Mouse (Mus musculus) CH12.LX (cell line): ENCODE measurements around the gene Camta1. TPM values are rescaled to one million over a fixed set of nuclear protein-coding genes. Genes with fewer than 3 reads are reported as not detected.

Experiments
- DNase-seq: peaks from one replicate; pipeline ENCODE4 v3.0.0-alpha.2; 2013; ENCODE audit errors: extremely low read depth
- H3K27ac ChIP-seq: 2 replicates; pipeline ENCODE4 v1.5.1; 2012; ENCODE audit warnings: low read depth, mild to moderate bottlenecking, control low read depth, moderate library complexity; ENCODE audit not compliant: insufficient read depth
- H3K27me3 ChIP-seq: replicated peaks from 2 replicates; pipeline ENCODE3; 2012; ENCODE audit warnings: inconsistent platforms
- H3K36me3 ChIP-seq, 2 experiments: replicated peaks in 1 of 2; 2 replicates each; pipeline versions ENCODE3 to v1.6.1; 2012; ENCODE audit warnings: inconsistent platforms in 1 of 2, low read length in 1 of 2, mild to moderate bottlenecking in 1 of 2, mixed read lengths in 1 of 2, moderate library complexity in 1 of 2; ENCODE audit not compliant: control insufficient read depth in 1 of 2, insufficient read depth in 1 of 2
- H3K4me1 ChIP-seq, 2 experiments: 2 replicates each; pipeline ENCODE4 v1.6.1; 2012; ENCODE audit warnings: inconsistent platforms in 1 of 2, moderate library complexity in 1 of 2; ENCODE audit not compliant: insufficient read depth in 2 of 2, control insufficient read depth in 1 of 2
- H3K4me2 ChIP-seq: 2 replicates; pipeline ENCODE4 v1.6.1; 2012; ENCODE audit warnings: low read depth, mild to moderate bottlenecking, control low read depth; ENCODE audit not compliant: poor library complexity, insufficient read depth, severe bottlenecking
- H3K4me3 ChIP-seq, 3 experiments: fragments of 150-350 bp in 1 of 3; sonication (generic) in 1 of 3; replicated peaks in 1 of 3; 2 replicates each; pipeline versions ENCODE3 to v1.5.1; 2011 to 2012; ENCODE audit warnings: low read depth in 2 of 3, low read length in 2 of 3, mild to moderate bottlenecking in 2 of 3, moderate library complexity in 2 of 3, control low read depth in 1 of 3, improper control_type of control experiment in 1 of 3, inconsistent platforms in 1 of 3, mixed read lengths in 1 of 3; ENCODE audit not compliant: poor library complexity in 1 of 3
- H3K79me2 ChIP-seq: replicated peaks from 2 replicates; pipeline ENCODE4 v1.6.1; 2012; ENCODE audit warnings: mild to moderate bottlenecking, moderate library complexity; ENCODE audit not compliant: control insufficient read depth, poor library complexity, insufficient read depth, severe bottlenecking; ENCODE audit errors: extremely low read depth
- H3K9ac ChIP-seq: 2 replicates; pipeline ENCODE4 v1.6.1; 2012; ENCODE audit warnings: low read depth, mild to moderate bottlenecking, control low read depth, moderate library complexity; ENCODE audit not compliant: insufficient read depth
- H3K9me3 ChIP-seq: replicated peaks from 2 replicates; pipeline ENCODE3; 2012; ENCODE audit warnings: low read length, inconsistent platforms, mixed read lengths
- BHLHE40 ChIP-seq: IDR thresholded peaks from 2 replicates; pipeline ENCODE4 v1.6.1; 2011; ENCODE audit warnings: mild to moderate bottlenecking, low read depth, low read length, improper control_type of control experiment
- CHD1 ChIP-seq: IDR thresholded peaks from 2 replicates; pipeline ENCODE4 v1.6.1; 2012; ENCODE audit warnings: low read depth, low read length, improper control_type of control experiment, inconsistent platforms
- CTCF ChIP-seq, 2 experiments: IDR thresholded peaks in 1 of 2; conservative IDR thresholded peaks in 1 of 2; 2 replicates each; pipeline ENCODE4 v1.5.1; 2011 to 2012; ENCODE audit warnings: low read depth in 2 of 2, low read length in 2 of 2, improper control_type of control experiment in 1 of 2, inconsistent platforms in 1 of 2, mild to moderate bottlenecking in 1 of 2, moderate library complexity in 1 of 2
- E2F4 ChIP-seq: IDR thresholded peaks from 2 replicates; pipeline ENCODE4 v1.6.1; 2011; ENCODE audit warnings: low read depth, low read length, improper control_type of control experiment; ENCODE audit not compliant: insufficient replicate concordance
- ETS1 ChIP-seq: conservative IDR thresholded peaks from 2 replicates; pipeline ENCODE4 v1.6.1; 2012; ENCODE audit warnings: low read depth, mild to moderate bottlenecking, inconsistent platforms, low read length, improper control_type of control experiment, moderate library complexity
- HCFC1 ChIP-seq: IDR thresholded peaks from 2 replicates; pipeline ENCODE4 v1.6.1; 2012; ENCODE audit warnings: low read depth, mild to moderate bottlenecking, inconsistent platforms, low read length, improper control_type of control experiment
- JUN ChIP-seq: IDR thresholded peaks from 2 replicates; pipeline ENCODE4 v1.6.1; 2011; ENCODE audit warnings: low read depth, mild to moderate bottlenecking, low read length, improper control_type of control experiment, moderate library complexity; ENCODE audit not compliant: insufficient read depth
- MAFK ChIP-seq: IDR thresholded peaks from 2 replicates; pipeline ENCODE4 v1.6.1; 2011; ENCODE audit warnings: low read length, improper control_type of control experiment; ENCODE audit not compliant: insufficient replicate concordance
- MAX ChIP-seq: IDR thresholded peaks from 2 replicates; pipeline ENCODE4 v1.6.1; 2011; ENCODE audit warnings: low read length, improper control_type of control experiment
- MAZ ChIP-seq: IDR thresholded peaks from 2 replicates; pipeline ENCODE4 v1.6.1; 2012; ENCODE audit warnings: low read depth, mild to moderate bottlenecking, inconsistent platforms, low read length, improper control_type of control experiment, moderate library complexity
- MEF2A ChIP-seq: IDR thresholded peaks from 2 replicates; pipeline ENCODE4 v1.6.1; 2014; ENCODE audit warnings: low read depth, mild to moderate bottlenecking, inconsistent platforms, low read length, improper control_type of control experiment, borderline replicate concordance
- MXI1 ChIP-seq: IDR thresholded peaks from 2 replicates; pipeline ENCODE4 v1.6.1; 2011; ENCODE audit warnings: mild to moderate bottlenecking, low read depth, low read length, improper control_type of control experiment
- MYC ChIP-seq: IDR thresholded peaks from 2 replicates; pipeline ENCODE4 v1.6.1; 2011; ENCODE audit warnings: low read depth, mild to moderate bottlenecking, improper control_type of control experiment, low read length
- NELFE ChIP-seq: IDR thresholded peaks from 2 replicates; pipeline ENCODE4 v1.6.1; 2011; ENCODE audit warnings: low read depth, low read length, improper control_type of control experiment
- PAX5 ChIP-seq: IDR thresholded peaks from 2 replicates; pipeline ENCODE4 v1.6.1; 2012; ENCODE audit warnings: low read length, inconsistent platforms, mixed read lengths
- RAD21 ChIP-seq: IDR thresholded peaks from 2 replicates; pipeline ENCODE4 v1.6.1; 2011; ENCODE audit warnings: low read depth, mild to moderate bottlenecking, low read length, improper control_type of control experiment, moderate library complexity
- SIN3A ChIP-seq: IDR thresholded peaks from 2 replicates; pipeline ENCODE4 v1.6.1; 2012; ENCODE audit warnings: low read length, improper control_type of control experiment, inconsistent platforms
- SMC3 ChIP-seq: IDR thresholded peaks from 2 replicates; pipeline ENCODE4 v1.6.1; 2011; ENCODE audit warnings: low read depth, low read length, improper control_type of control experiment
- TCF12 ChIP-seq: IDR thresholded peaks from 2 replicates; pipeline ENCODE4 v1.6.1; 2014; ENCODE audit warnings: low read depth, mild to moderate bottlenecking, inconsistent platforms, low read length, improper control_type of control experiment
- USF2 ChIP-seq: conservative IDR thresholded peaks from 2 replicates; pipeline ENCODE4 v1.6.1; 2011; ENCODE audit warnings: low read depth, low read length, improper control_type of control experiment
- ZC3H11A ChIP-seq: IDR thresholded peaks from 2 replicates; pipeline ENCODE4 v1.6.1; 2012; ENCODE audit warnings: low read depth, mild to moderate bottlenecking, inconsistent platforms, low read length, improper control_type of control experiment
- ZKSCAN1 ChIP-seq: IDR thresholded peaks from 2 replicates; pipeline ENCODE4 v1.6.1; 2012; ENCODE audit warnings: low read depth, inconsistent platforms, low read length, improper control_type of control experiment, borderline replicate concordance
- ZMIZ1 ChIP-seq: IDR thresholded peaks from 2 replicates; pipeline ENCODE4 v1.6.1; 2012; ENCODE audit warnings: low read depth, mild to moderate bottlenecking, inconsistent platforms, low read length, improper control_type of control experiment
- dilution Hi-C: fragments of 300-500 bp; cut with MboI; formaldehyde crosslinking; loops from 2 replicates; pipeline ENCODE4 v1.14.3; 2020; ENCODE audit warnings: low sequenced_read_pairs; ENCODE audit not compliant: extremely low pct_unique_long_range_greater_than_20kb, extremely low pct_ligation_motif_present
- in situ Hi-C: fragments of 300-500 bp; cut with MboI; formaldehyde crosslinking; loops from 3 replicates; pipeline ENCODE4 v1.14.3; 2019; ENCODE audit warnings: low sequenced_read_pairs, low pct_ligation_motif_present, low pct_unique_long_range_greater_than_20kb, mixed read lengths
- polyA plus RNA-seq: library from polyadenylated mRNA; unstranded; fragments of >175 nt; gene quantifications from 2 replicates; pipeline ENCODE4 v1.2.1, GENCODE M21; 2012; ENCODE audit warnings: low read depth; ENCODE audit not compliant: insufficient read length
- total RNA-seq, 2 experiments: library from RNA; depleted of rRNA; stranded (reverse); fragments of 300-350 nt in 1 of 2; fragments of >200 nt in 1 of 2; gene quantifications; 2 replicates each; pipeline ENCODE4 v1.2.3; 2012 to 2014

Camta1 gene
- total and polyA plus RNA-seq, 3 experiments = 9.9 to 32.5 (median 15.3) TPM

GRCm38 (mm10) chr4:151144121-151144520 is 717.6 kb downstream of the Camta1 start:
- DNase-seq = no peak

GRCm38 (mm10) chr4:151141196-151141880 is 720.3 kb downstream of the Camta1 start:
- no peak for TF ChIP-seq USF2
- TF ChIP-seq CTCF (conservative IDR thresholded peaks at IDR 0.05 in 1 of 2, IDR thresholded peaks at IDR 0.05 in 1 of 2; ENCODE audit: low read depth in 2 of 2, low read length in 2 of 2) = peak in 1 of 2 experiments; percentile 67; a peak in 3 of 4 replicates
- TF ChIP-seq E2F4 = no peak
- no peak for TF ChIP-seq PAX5
- TF ChIP-seq RAD21 = peak; percentile 61
- TF ChIP-seq ETS1 = no peak
- TF ChIP-seq MEF2A = no peak
- no peak for TF ChIP-seq MAFK
- TF ChIP-seq MAZ = no peak
- no peak for TF ChIP-seq NELFE
- TF ChIP-seq SMC3 = peak; percentile 53
- H3K4me3 ChIP-seq = no peak overlapping the region
- H3K27ac ChIP-seq = no peak overlapping the region
- H3K36me3 ChIP-seq = no peaks in the 10 kb centered on the region
- no peaks in the 10 kb centered on the region for H3K4me1 ChIP-seq
- H3K79me2 ChIP-seq = no peaks in the 10 kb centered on the region
- in situ Hi-C loops (loop anchor here (5.0 kb wide), 2 partner anchors 64 to 174 kb away; no protein-coding TSS in a partner anchor), dilution Hi-C loops (no loop called here)
- no peak overlapping the region for H3K4me2 ChIP-seq
- H3K27me3 ChIP-seq = peaks cover 6% of the 10 kb centered on the region
- no peak overlapping the region for H3K9ac ChIP-seq
- peak; percentile 53 for DNase-seq
- H3K9me3 ChIP-seq = peaks cover 71% of the 10 kb centered on the region

More at GRCm38 (mm10) chr4:151144121-151144520, 717.6 kb downstream of the Camta1 start:
- H3K36me3 ChIP-seq = no peaks in the 10 kb centered on the region
- H3K9me3 ChIP-seq = peaks cover 71% of the 10 kb centered on the region
- TF ChIP-seq RAD21 (no peak), CHD1 (no peak), BHLHE40 (no peak), ZKSCAN1 (no peak), ZMIZ1 (no peak), JUN (no peak), E2F4 (no peak), ZC3H11A (no peak), SIN3A (no peak), HCFC1 (no peak), MXI1 (no peak), MAZ (no peak), MYC (no peak), SMC3 (no peak), TCF12 (no peak), PAX5 (no peak), MAX (no peak)
- H3K27ac ChIP-seq = no peak overlapping the region
- dilution Hi-C loops = no loop called here
- no peak overlapping the region for H3K9ac ChIP-seq
- in situ Hi-C loops = loop anchor here (5.0 kb wide), 2 partner anchors 67 to 177 kb away; no protein-coding TSS in a partner anchor
- no peak overlapping the region for H3K4me3 ChIP-seq
- no peaks in the 10 kb centered on the region for H3K79me2 ChIP-seq
- H3K4me1 ChIP-seq = no peaks in the 10 kb centered on the region
- no peak overlapping the region for H3K4me2 ChIP-seq
- peaks cover 6% of the 10 kb centered on the region for H3K27me3 ChIP-seq
